Mouse (Mus musculus) C3H10T1/2 (cell line): ENCODE data around the gene Pdxp. TPM values are rescaled to one million over a fixed set of nuclear protein-coding genes. Genes with fewer than 3 reads are reported as not detected.

Source experiments
- polyA plus RNA-seq, 2 experiments: library from polyadenylated mRNA; unstranded; fragments of >200 nt; fragmentation: generic; extraction: Trizol; gene quantifications; one replicate each; pipeline ENCODE4 v1.2.1; 2012; ENCODE audit warnings: missing spikeins in 2 of 2

The Pdxp gene
- polyA plus RNA-seq, result 10 to 100 TPM; 12.1 to 16.9 TPM

DNA sequence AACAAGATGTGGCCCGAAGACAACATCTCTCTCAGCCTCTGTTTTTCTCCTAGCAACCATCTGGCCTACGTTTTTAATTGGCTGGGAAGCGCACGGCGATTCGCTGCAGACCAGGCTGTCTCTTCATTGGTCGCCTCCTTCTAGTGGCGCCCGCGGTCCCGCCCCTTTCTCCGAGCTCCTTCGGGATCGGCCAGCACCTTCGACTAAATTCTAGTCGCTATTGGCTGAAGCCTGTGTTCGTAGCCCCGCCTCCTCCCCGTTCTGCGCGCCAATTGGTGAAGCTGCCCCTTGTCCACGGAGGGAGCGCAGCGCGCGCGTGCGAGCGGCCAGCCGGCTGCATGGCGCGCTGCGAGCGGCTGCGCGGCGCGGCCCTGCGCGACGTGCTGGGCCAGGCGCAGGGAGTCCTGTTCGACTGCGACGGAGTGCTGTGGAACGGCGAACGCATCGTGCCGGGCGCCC is at the start of gene Pdxp:
Gene Pdxp, plus strand, starts transcription at position 288 of the 459 bp plus-strand sequence.

DNA sequence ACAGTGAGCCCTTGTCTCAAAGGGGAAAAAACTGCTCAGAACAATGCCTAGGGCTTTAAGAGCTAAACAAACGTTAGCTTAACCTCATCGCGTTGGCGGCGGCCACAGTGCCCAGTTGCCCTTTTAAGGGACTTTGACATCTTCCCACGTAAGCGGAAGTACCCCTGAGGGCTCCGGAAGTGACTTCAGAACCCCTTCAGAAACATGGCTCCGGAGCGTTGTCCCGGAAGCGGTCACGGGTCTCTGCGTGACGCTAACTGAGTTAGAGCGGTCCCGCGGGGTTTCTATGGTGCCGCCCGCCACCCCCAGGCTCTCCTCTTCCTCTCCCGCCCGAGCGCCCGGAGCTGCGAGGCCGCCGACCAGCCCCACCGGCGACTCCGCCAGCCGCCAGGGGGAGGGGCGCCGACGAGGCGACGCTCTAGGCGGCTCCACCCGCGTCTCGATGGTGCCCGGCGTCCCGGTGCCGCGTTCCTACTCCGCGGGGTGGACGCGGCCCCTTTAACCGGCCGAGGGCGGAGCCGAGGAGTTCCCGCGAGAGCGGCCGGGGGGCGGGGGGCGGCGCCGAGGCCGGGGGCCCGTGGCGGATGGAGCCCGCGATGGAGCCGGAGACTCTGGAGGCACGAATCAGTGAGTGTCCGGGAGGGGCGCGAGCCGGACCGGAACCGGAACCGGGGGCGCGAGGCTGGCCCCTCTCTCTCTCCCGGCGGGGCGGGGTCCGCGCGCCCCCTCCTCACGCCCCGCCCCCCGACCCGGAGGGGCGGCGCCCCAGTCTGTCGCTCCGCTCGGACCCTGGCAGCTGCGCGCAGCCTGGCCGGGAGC is 36.5 kb upstream of the Pdxp start, which contains the start of gene Gga1:
Gene Gga1, plus strand, starts transcription at position 200 of the 819 bp plus-strand sequence.

DNA sequence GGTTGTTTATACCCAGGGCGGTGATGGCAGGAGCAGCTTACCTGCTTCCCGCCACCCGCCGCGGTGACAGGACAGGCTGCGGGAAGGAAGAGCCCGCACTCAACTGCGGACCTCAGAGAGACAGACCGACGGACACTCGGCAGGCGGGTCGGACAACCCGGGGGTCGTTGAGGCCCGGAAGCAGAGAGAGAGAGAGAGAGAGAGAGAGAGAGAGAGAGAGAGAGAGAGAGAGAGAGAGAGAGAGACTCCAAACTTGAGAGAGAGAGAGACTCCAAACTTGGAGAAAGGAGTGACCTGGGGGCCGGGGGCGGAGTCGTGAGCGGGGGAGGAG is 14.3 kb upstream of the Pdxp start, which contains the start of gene Gm49510:
Gene Gm49510, plus strand, starts transcription at position 259 of the 331 bp plus-strand sequence.

DNA sequence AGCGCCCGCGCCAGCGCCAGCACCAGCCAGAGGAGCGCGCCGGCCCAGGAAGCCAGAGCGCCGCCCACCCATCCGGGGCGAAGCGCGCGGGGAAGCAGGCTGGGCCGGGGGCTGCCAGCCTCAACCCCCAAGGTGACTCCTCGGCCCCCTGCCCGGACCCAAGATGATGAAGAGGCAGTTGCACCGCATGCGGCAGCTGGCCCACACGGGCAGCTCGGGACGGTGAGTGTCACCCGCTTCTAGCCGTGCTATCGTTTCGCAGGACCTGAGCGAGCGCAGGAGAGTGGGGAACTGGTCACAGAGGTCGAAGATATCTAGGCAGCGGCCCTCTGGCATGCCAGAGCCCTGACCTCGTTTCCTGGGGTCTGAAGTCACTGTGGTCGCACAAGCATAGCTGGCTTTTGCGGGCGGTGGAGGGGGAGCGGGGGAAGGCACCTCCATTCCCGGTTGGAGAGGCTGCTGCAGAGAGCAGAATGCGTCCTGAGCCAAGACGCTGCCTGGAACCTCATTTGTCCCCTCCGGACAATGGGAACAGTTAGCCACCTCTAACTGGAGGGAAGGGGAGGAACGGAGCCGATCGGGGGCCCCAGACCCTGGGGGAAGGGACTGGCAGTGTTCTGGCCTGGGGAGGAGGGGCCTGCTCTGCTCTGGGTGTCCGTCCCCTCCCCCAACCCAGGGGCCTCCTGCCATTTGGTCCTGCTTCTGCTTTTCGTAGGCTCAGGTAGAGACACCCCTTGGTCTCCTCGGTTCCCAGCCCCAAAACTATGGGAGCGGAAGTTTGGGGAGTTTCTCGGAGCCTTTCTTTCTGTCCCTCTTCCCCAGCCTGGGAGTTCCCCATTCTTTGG is 13.8 kb upstream of the Pdxp start, which contains the start of gene Sh3bp1:
Gene Sh3bp1, plus strand, starts transcription at position 29 of the 845 bp plus-strand sequence.

GRCm38 (mm10) chr15:78926021-78926919 is 12.6 kb downstream of the Pdxp start, which contains the start of gene Lgals1:
TSS of gene Lgals1 (plus strand) at chr15:78926725.

DNA sequence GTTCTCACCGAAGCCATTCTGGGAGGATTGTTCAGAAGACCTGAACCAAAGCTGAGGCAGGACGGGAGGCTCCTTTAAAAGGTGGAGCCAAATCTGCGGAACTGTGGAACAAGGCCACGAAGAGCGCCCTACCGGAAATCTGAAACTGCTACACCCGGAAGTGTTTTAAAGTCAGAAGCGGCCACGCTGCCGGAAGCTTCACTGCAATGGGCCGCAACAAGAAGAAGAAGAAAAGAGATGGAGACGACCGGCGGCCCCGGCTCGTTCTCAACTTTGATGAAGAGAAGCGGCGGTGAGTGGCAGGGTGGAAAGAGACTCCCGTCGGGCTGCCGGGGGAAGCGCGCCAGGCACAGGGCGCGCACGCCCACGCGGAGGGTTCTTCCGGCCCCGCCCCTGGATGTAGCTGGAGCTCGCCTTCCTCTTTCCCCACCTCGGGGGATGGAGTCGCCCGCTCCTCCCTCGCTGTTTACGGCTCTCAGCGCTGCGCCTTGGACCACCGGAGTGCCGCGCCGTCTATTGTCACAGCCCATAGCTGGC is 21.1 kb downstream of the Pdxp start, which contains the start of gene Nol12:
Gene Nol12, plus strand, starts transcription at position 150 of the 537 bp plus-strand sequence.

GRCm38 (mm10) chr15:78947657-78948056 is 33.9 kb downstream of the Pdxp start, which contains the start of gene Triobp:
TSS of gene Triobp (plus strand) at chr15:78947724.

Other genes with a start within 250 kb of the Pdxp start
- gene Elfn2, start 195.1 kb upstream of the Pdxp start, polyA plus RNA-seq, result under 1 TPM; 0.02 TPM
- gene Mfng, start 140.4 kb upstream of the Pdxp start, polyA plus RNA-seq, result under 1 TPM in 1 of 2 experiments, not detected in 1; 0.02 TPM
- under 1 TPM; 0.21 to 0.37 TPM for gene Card10, start 110.9 kb upstream of the Pdxp start, polyA plus RNA-seq
- gene Cdc42ep1, start 71.3 kb upstream of the Pdxp start, polyA plus RNA-seq, result 100 to 1,000 TPM in 1 of 2 experiments, 10 to 100 TPM in 1; 31.8 to 120 TPM
- gene Lgals2, start 58.4 kb upstream of the Pdxp start, polyA plus RNA-seq, result 10 to 100 TPM in 1 of 2 experiments, 1 to 10 TPM in 1; 1.3 to 43.8 TPM
- gene Gga1, start 36.7 kb upstream of the Pdxp start, polyA plus RNA-seq, result 10 to 100 TPM; 60.0 to 88.8 TPM
- gene Gm49510, start 14.3 kb upstream of the Pdxp start, polyA plus RNA-seq, result under 1 TPM; 0.06 to 0.17 TPM
- gene Sh3bp1, start 14.2 kb upstream of the Pdxp start, polyA plus RNA-seq, result 10 to 100 TPM; 21.2 to 57.1 TPM
- over 10,000 TPM; 13,335 to 36,255 TPM for gene Lgals1, start 12.8 kb downstream of the Pdxp start, polyA plus RNA-seq
- 100 to 1,000 TPM; 115 to 191 TPM for gene Nol12, start 21.0 kb downstream of the Pdxp start, polyA plus RNA-seq
- gene Triobp, start 33.8 kb downstream of the Pdxp start, polyA plus RNA-seq, result 100 to 1,000 TPM in 1 of 2 experiments, 10 to 100 TPM in 1; 52.2 to 216 TPM
- 100 to 1,000 TPM; 112 to 459 TPM for gene H1f0, start 114.5 kb downstream of the Pdxp start, polyA plus RNA-seq
- gene Galr3, start 128.0 kb downstream of the Pdxp start, polyA plus RNA-seq, result under 1 TPM in 1 of 2 experiments, not detected in 1; 0.27 TPM
- 10 to 100 TPM; 48.3 to 48.9 TPM for gene Ankrd54, start 149.0 kb downstream of the Pdxp start, polyA plus RNA-seq
- gene Eif3l, start 161.3 kb downstream of the Pdxp start, polyA plus RNA-seq, result 100 to 1,000 TPM; 288 to 344 TPM
- 10 to 100 TPM in 1 of 2 experiments, 1 to 10 TPM in 1; 4.5 to 14.4 TPM for gene Micall1, start 195.0 kb downstream of the Pdxp start, polyA plus RNA-seq
- gene Polr2f, start 227.1 kb downstream of the Pdxp start, polyA plus RNA-seq, result 100 to 1,000 TPM; 386 to 720 TPM
- gene 1700088E04Rik, start 227.3 kb downstream of the Pdxp start, polyA plus RNA-seq, result 10 to 100 TPM in 1 of 2 experiments, 1 to 10 TPM in 1; 7.6 to 28.9 TPM